Mouse (Mus musculus): Measurements from ENCODE around the gene Gpc6.

Gene Gpc6

GRCm38 (mm10) chr14:117841797-117842553, 916.9 kb downstream of the Gpc6 start:
- intact Hi-C loops (cut with DNase I): loop anchor here (5.0 kb wide), 1 partner anchor 155 kb away; no protein-coding TSS in a partner anchor

GRCm38 (mm10) chr14:117849591-117850505, 924.7 kb downstream of the Gpc6 start:
- intact Hi-C loops (cut with DNase I): no loop called here

GRCm38 (mm10) chr14:117852266-117852665, 927.2 kb downstream of the Gpc6 start:
- intact Hi-C loops (cut with DNase I): no loop called here

- intact Hi-C loops (cut with DNase I): no loop called here
Measured at GRCm38 (mm10) chr14:117852842-117853241, 927.7 kb downstream of the Gpc6 start.

- intact Hi-C loops (cut with DNase I): no loop called here
Measured at GRCm38 (mm10) chr14:117854498-117854897, 929.4 kb downstream of the Gpc6 start.

- intact Hi-C loops (cut with DNase I): no loop called here
Measured at GRCm38 (mm10) chr14:117871268-117871667, 946.2 kb downstream of the Gpc6 start.

- intact Hi-C loops (cut with DNase I): no loop called here
Measured at GRCm38 (mm10) chr14:117879313-117879712, 954.2 kb downstream of the Gpc6 start.

- intact Hi-C loops (cut with DNase I): loop anchor here (5.0 kb wide), 2 partner anchors 194 to 1319 kb away; no protein-coding TSS in a partner anchor
Measured at GRCm38 (mm10) chr14:117881112-117881511, 956.0 kb downstream of the Gpc6 start.

- intact Hi-C loops (cut with DNase I): loop anchor here (5.0 kb wide), 2 partner anchors 195 to 1320 kb away; no protein-coding TSS in a partner anchor
Measured at GRCm38 (mm10) chr14:117882222-117882621, 957.1 kb downstream of the Gpc6 start.

GRCm38 (mm10) chr14:117889653-117890052, 964.5 kb downstream of the Gpc6 start:
- intact Hi-C loops (cut with DNase I): no loop called here

- intact Hi-C loops (cut with DNase I): no loop called here
Measured at GRCm38 (mm10) chr14:117891426-117891825, 966.3 kb downstream of the Gpc6 start.

- intact Hi-C loops (cut with DNase I): no loop called here
Measured at GRCm38 (mm10) chr14:117892026-117892425, 966.9 kb downstream of the Gpc6 start.

GRCm38 (mm10) chr14:117894869-117895538, 969.9 kb downstream of the Gpc6 start:
- intact Hi-C loops (cut with DNase I): no loop called here

GRCm38 (mm10) chr14:117895539-117895912, 970.4 kb downstream of the Gpc6 start:
- intact Hi-C loops (cut with DNase I): no loop called here

- intact Hi-C loops (cut with DNase I): no loop called here
Measured at GRCm38 (mm10) chr14:117904300-117904699, 979.2 kb downstream of the Gpc6 start.

GRCm38 (mm10) chr14:117905701-117906100, 980.6 kb downstream of the Gpc6 start:
- intact Hi-C loops (cut with DNase I): no loop called here

- intact Hi-C loops (cut with DNase I): no loop called here
Measured at GRCm38 (mm10) chr14:117906361-117906760, 981.2 kb downstream of the Gpc6 start.

- intact Hi-C loops (cut with DNase I): no loop called here
Measured at GRCm38 (mm10) chr14:117908231-117908920, 983.3 kb downstream of the Gpc6 start.

- intact Hi-C loops (cut with DNase I): no loop called here
Measured at GRCm38 (mm10) chr14:117909046-117909445, 983.9 kb downstream of the Gpc6 start.

- intact Hi-C loops (cut with DNase I): no loop called here
Measured at GRCm38 (mm10) chr14:117910323-117910722, 985.2 kb downstream of the Gpc6 start.
